Mouse (Mus musculus): ENCODE results near the gene Mcm2. TPM values are rescaled to one million over a fixed set of nuclear protein-coding genes. Genes with fewer than 3 reads are reported as not detected.

Gene Mcm2
- total and polyA plus RNA-seq, 2 experiments from 2014 or later = 25.2 to 38.8 TPM

DNA sequence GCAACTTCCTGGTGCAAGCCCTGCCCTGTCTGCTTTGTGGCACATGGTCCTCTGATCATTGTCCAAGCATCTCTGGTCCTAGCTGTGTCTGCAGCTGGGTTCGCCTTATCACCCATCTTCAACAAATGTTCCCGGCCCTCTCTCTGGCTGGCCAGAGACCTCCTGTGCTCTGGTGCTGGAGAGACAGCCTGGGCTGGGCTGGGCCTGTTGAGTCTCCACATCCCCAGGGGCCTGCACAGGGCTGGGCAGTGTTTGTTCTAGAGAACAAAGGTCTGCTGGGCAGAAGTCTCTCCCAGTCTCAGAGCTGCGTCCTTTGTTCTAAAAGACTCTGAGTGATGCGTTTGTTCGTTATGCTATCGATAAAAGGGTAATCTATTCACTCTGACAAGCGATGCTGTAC lies 31.5 kb upstream of the Mcm2 start:
- WGBS = 72% methylated on average over 7 of the region's 7 CpGs
- TF ChIP-seq EP300 (IDR thresholded peaks at IDR 0.05; ENCODE audit: low read depth) (no peak), CTCF (IDR thresholded peaks at IDR 0.05; ENCODE audit: low read depth) (no peak)
- Histone ChIP-seq H3K27me3 (ENCODE audit: control insufficient read depth, insufficient read depth, low read length) (no peaks in the 10 kb centered on the region), H3K9me3 (replicated peaks; ENCODE audit: control insufficient read depth, low read length) (no peaks in the 10 kb centered on the region), H3K36me3 (replicated peaks; ENCODE audit: control insufficient read depth, insufficient read depth, low read length) (no peaks in the 10 kb centered on the region), H3K27ac (ENCODE audit: low read depth) (no peak overlapping the region), H3K9ac (replicated peaks; ENCODE audit: low read depth, low read length) (no peak overlapping the region), H3K4me1 (ENCODE audit: control insufficient read depth, insufficient read depth) (peaks cover 33% of the 10 kb centered on the region), H3K4me2 (ENCODE audit: low read depth, low read length) (no peak overlapping the region), H3K4me3 (ENCODE audit: low read depth, low read length) (no peak overlapping the region)
- DNase-seq (ENCODE audit: low spot score) = no peak
- ATAC-seq (ENCODE audit: insufficient read depth, low read depth) = no peak

GRCm38 (mm10) chr6:88929451-88929850 lies 30.9 kb upstream of the Mcm2 start:
- WGBS = 82% methylated on average over 6 of the region's 6 CpGs
- Histone ChIP-seq H3K4me2 (ENCODE audit: low read depth, low read length) (no peak overlapping the region), H3K4me3 (ENCODE audit: low read depth, low read length) (no peak overlapping the region), H3K9ac (replicated peaks; ENCODE audit: low read depth, low read length) (no peak overlapping the region), H3K9me3 (replicated peaks; ENCODE audit: control insufficient read depth, low read length) (no peaks in the 10 kb centered on the region), H3K4me1 (ENCODE audit: control insufficient read depth, insufficient read depth) (peaks cover 38% of the 10 kb centered on the region), H3K36me3 (replicated peaks; ENCODE audit: control insufficient read depth, insufficient read depth, low read length) (no peaks in the 10 kb centered on the region), H3K27me3 (ENCODE audit: control insufficient read depth, insufficient read depth, low read length) (no peaks in the 10 kb centered on the region), H3K27ac (ENCODE audit: low read depth) (no peak overlapping the region)
- TF ChIP-seq CTCF (IDR thresholded peaks at IDR 0.05; ENCODE audit: low read depth) = no peak
- no peak for TF ChIP-seq EP300 (IDR thresholded peaks at IDR 0.05; ENCODE audit: low read depth)
- ATAC-seq (ENCODE audit: insufficient read depth, low read depth) = no peak
- DNase-seq (ENCODE audit: low spot score) = no peak

GRCm38 (mm10) chr6:88928576-88928975 lies 30.0 kb upstream of the Mcm2 start:
- WGBS = 42% methylated on average over 5 of the region's 5 CpGs
- Histone ChIP-seq H3K36me3 (replicated peaks; ENCODE audit: control insufficient read depth, insufficient read depth, low read length) (no peaks in the 10 kb centered on the region), H3K4me1 (ENCODE audit: control insufficient read depth, insufficient read depth) (peaks cover 44% of the 10 kb centered on the region), H3K9ac (replicated peaks; ENCODE audit: low read depth, low read length) (0 out of 2 replicates have a peak overlapping the region, but pooled peaks have one; percentile 8), H3K9me3 (replicated peaks; ENCODE audit: control insufficient read depth, low read length) (no peaks in the 10 kb centered on the region), H3K4me2 (ENCODE audit: low read depth, low read length) (no peak overlapping the region), H3K4me3 (ENCODE audit: low read depth, low read length) (no peak overlapping the region), H3K27ac (ENCODE audit: low read depth) (no peak overlapping the region), H3K27me3 (ENCODE audit: control insufficient read depth, insufficient read depth, low read length) (no peaks in the 10 kb centered on the region)
- no peak for DNase-seq (ENCODE audit: low spot score)
- TF ChIP-seq CTCF (IDR thresholded peaks at IDR 0.05; ENCODE audit: low read depth) (no peak), EP300 (IDR thresholded peaks at IDR 0.05; ENCODE audit: low read depth) (no peak)
- ATAC-seq (ENCODE audit: insufficient read depth, low read depth) = no peak

DNA sequence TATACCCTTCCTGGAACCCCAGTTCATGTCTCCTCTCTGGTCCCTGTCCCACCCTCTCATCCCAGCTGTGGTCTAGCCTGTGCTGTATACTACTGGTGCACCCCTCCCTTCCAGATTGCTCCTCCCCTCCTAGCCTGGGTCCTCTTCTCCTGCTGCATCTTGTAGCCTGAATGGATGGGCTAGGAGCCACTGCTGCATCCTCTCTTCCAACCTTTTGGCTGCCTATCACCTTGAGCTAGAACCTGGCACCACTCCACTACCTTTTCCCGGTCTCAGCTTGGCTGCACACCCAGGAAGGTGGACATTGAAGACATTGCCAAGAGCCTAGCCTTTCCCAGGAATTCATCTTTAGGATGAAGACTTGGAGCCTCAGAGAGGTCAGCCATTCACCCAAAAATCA lies 29.4 kb upstream of the Mcm2 start:
- H3K4me2 ChIP-seq (ENCODE audit: low read depth, low read length) = no peak overlapping the region
- H3K9ac ChIP-seq (replicated peaks; ENCODE audit: low read depth, low read length) = no peak overlapping the region
- no peak for TF ChIP-seq EP300 (IDR thresholded peaks at IDR 0.05; ENCODE audit: low read depth)
- TF ChIP-seq CTCF (IDR thresholded peaks at IDR 0.05; ENCODE audit: low read depth) = no peak
- DNase-seq (ENCODE audit: low spot score) (no peak), ATAC-seq (ENCODE audit: insufficient read depth, low read depth) (no peak)
- no peaks in the 10 kb centered on the region for H3K9me3 ChIP-seq (replicated peaks; ENCODE audit: control insufficient read depth, low read length)
- H3K4me3 ChIP-seq (ENCODE audit: low read depth, low read length) = no peak overlapping the region
- no peak overlapping the region for H3K27ac ChIP-seq (ENCODE audit: low read depth)
- no peaks in the 10 kb centered on the region for H3K27me3 ChIP-seq (ENCODE audit: control insufficient read depth, insufficient read depth, low read length)
- WGBS = 71% methylated on average over 1 of the region's 1 CpGs
- H3K4me1 ChIP-seq (ENCODE audit: control insufficient read depth, insufficient read depth) = peaks cover 44% of the 10 kb centered on the region
- H3K36me3 ChIP-seq (replicated peaks; ENCODE audit: control insufficient read depth, insufficient read depth, low read length) = no peaks in the 10 kb centered on the region

GRCm38 (mm10) chr6:88927595-88927994 lies 29.0 kb upstream of the Mcm2 start:
- Histone ChIP-seq H3K36me3 (replicated peaks; ENCODE audit: control insufficient read depth, insufficient read depth, low read length) (no peaks in the 10 kb centered on the region), H3K27ac (ENCODE audit: low read depth) (no peak overlapping the region), H3K9me3 (replicated peaks; ENCODE audit: control insufficient read depth, low read length) (no peaks in the 10 kb centered on the region), H3K27me3 (ENCODE audit: control insufficient read depth, insufficient read depth, low read length) (no peaks in the 10 kb centered on the region), H3K4me2 (ENCODE audit: low read depth, low read length) (no peak overlapping the region), H3K4me1 (ENCODE audit: control insufficient read depth, insufficient read depth) (peaks cover 44% of the 10 kb centered on the region), H3K9ac (replicated peaks; ENCODE audit: low read depth, low read length) (no peak overlapping the region), H3K4me3 (ENCODE audit: low read depth, low read length) (no peak overlapping the region)
- 13% methylated on average over 2 of the region's 2 CpGs for WGBS
- peak; percentile 98 for TF ChIP-seq CTCF (IDR thresholded peaks at IDR 0.05; ENCODE audit: low read depth)
- no peak for TF ChIP-seq EP300 (IDR thresholded peaks at IDR 0.05; ENCODE audit: low read depth)
- ATAC-seq (ENCODE audit: insufficient read depth, low read depth) = no peak; the same call in 1 of the 2 replicates
- peak; percentile 74 for DNase-seq (ENCODE audit: low spot score)

DNA sequence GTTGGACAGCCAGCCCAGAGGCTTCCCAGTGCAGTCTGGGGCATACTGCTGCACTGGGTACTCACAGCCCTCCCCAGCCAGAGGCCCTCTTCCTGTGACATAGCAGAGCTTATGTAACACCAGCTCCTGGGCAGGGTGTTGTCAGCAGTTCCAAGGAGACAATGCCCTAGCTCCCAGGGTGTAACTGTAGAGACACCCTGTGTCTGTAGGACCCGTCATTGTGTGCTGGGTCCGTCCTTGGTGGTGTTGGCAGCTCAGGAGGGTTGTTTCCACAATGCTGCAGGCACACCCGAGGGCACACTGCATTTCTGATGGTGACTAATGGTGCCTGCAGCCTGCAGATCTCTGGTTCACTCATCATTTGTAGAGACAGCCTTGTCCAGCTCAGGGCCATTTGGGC lies 28.3 kb upstream of the Mcm2 start:
- no peak overlapping the region for H3K4me3 ChIP-seq (ENCODE audit: low read depth, low read length)
- H3K9me3 ChIP-seq (replicated peaks; ENCODE audit: control insufficient read depth, low read length) = no peaks in the 10 kb centered on the region
- H3K4me2 ChIP-seq (ENCODE audit: low read depth, low read length) = no peak overlapping the region
- H3K27me3 ChIP-seq (ENCODE audit: control insufficient read depth, insufficient read depth, low read length) = no peaks in the 10 kb centered on the region
- H3K27ac ChIP-seq (ENCODE audit: low read depth) = peak overlapping the region; percentile 89
- ATAC-seq (ENCODE audit: insufficient read depth, low read depth) = peak; percentile 22
- peak; percentile 62 for DNase-seq (ENCODE audit: low spot score)
- peaks cover 44% of the 10 kb centered on the region for H3K4me1 ChIP-seq (ENCODE audit: control insufficient read depth, insufficient read depth)
- TF ChIP-seq EP300 (IDR thresholded peaks at IDR 0.05; ENCODE audit: low read depth) = no peak
- no peak for TF ChIP-seq CTCF (IDR thresholded peaks at IDR 0.05; ENCODE audit: low read depth)
- no peak overlapping the region for H3K9ac ChIP-seq (replicated peaks; ENCODE audit: low read depth, low read length)
- no peaks in the 10 kb centered on the region for H3K36me3 ChIP-seq (replicated peaks; ENCODE audit: control insufficient read depth, insufficient read depth, low read length)
- WGBS = 19% methylated on average over 3 of the region's 3 CpGs

Data from heart, postnatal 0 days (tissue).